Mouse (Mus musculus) pancreas, adult 10 weeks (tissue): ENCODE data around the gene Zic1. TPM values are rescaled to one million over a fixed set of nuclear protein-coding genes. Genes with fewer than 3 reads are reported as not detected.

ENCODE experiments used
- polyA plus RNA-seq: library from polyadenylated mRNA; stranded (reverse); fragments of 350-450 nt; fragmentation: Illumina TruSeq; extraction: RNeasy Lipid Tissue Mini Kit (QIAGEN cat#74804); gene quantifications from one replicate; pipeline ENCODE4 v1.2.3, GENCODE M21; 2015; ENCODE audit warnings: low read depth, low replicate concordance; ENCODE audit not compliant: insufficient read depth

Gene Zic1
- not detected for polyA plus RNA-seq

GRCm38 (mm10) chr9:91365664-91366063 lies at the start of gene Zic1:
Zic1 (minus strand) TSS chr9:91365810.

GRCm38 (mm10) chr9:91361856-91362601 lies 3.6 kb downstream of the Zic1 start, which contains the start of gene Zic4:
Zic4 (plus strand) TSS chr9:91362413.

Other genes starting within 250 kb of the Zic1 start
- not detected for gene Zic4, start 3.4 kb downstream of the Zic1 start, polyA plus RNA-seq